Mouse (Mus musculus) subcutaneous adipose tissue, adult 2 months (tissue): ENCODE data around the gene Supt3. TPM values are rescaled to one million over a fixed set of nuclear protein-coding genes. Genes with fewer than 3 reads are reported as not detected.

ENCODE experiments used
- polyA plus RNA-seq: library from polyadenylated mRNA; depleted of rRNA; stranded (reverse); fragments of >200 nt; gene quantifications from 2 replicates; pipeline ENCODE4 v1.2.3, GENCODE M21; 2012; ENCODE audit warnings: low replicate concordance; rRNA removed

Supt3 gene
- 6.6 and 8.5 TPM in 2 replicates for polyA plus RNA-seq

GRCm38 (mm10) chr17:44776738-44777270, at the start of gene Supt3:
Supt3 (plus strand) TSS chr17:44777152.

GRCm38 (mm10) chr17:44814508-44815175, 37.7 kb downstream of the Supt3 start, which contains the start of gene Runx2:
Runx2 (minus strand) TSS chr17:44814797.

Other genes starting within 250 kb of the Supt3 start
- 1.2 and 3.3 TPM in 2 replicates for gene Runx2, start 37.6 kb downstream of the Supt3 start, polyA plus RNA-seq